Mouse (Mus musculus): ENCODE results near the gene Lrrc9. TPM values are rescaled to one million over a fixed set of nuclear protein-coding genes. Genes with fewer than 3 reads are reported as not detected.

Gene Lrrc9
- polyA plus RNA-seq, 1 experiment from 2014 or later, result 2.7 TPM

GRCm38 (mm10) chr12:72532303-72532702 lies 90.6 kb downstream of the Lrrc9 start:
- H3K4me1 ChIP-seq, result peaks cover 6% of the 10 kb centered on the region
- no peaks in the 10 kb centered on the region for H3K9me3 ChIP-seq (replicated peaks)
- no peak overlapping the region for H3K27ac ChIP-seq
- 83% methylated on average over 7 of the region's 7 CpGs for WGBS
- H3K27me3 ChIP-seq, result no peaks in the 10 kb centered on the region
- H3K36me3 ChIP-seq, result no peaks in the 10 kb centered on the region
- no peak for ATAC-seq (ENCODE audit: low FRiP score)
- H3K4me3 ChIP-seq, result no peak overlapping the region
- H3K4me2 ChIP-seq (replicated peaks), result no peak overlapping the region
- no peak overlapping the region for H3K9ac ChIP-seq

- Histone ChIP-seq H3K27me3 (no peaks in the 10 kb centered on the region), H3K4me3 (no peak overlapping the region), H3K9ac (no peak overlapping the region), H3K9me3 (replicated peaks) (no peaks in the 10 kb centered on the region), H3K27ac (no peak overlapping the region), H3K4me2 (replicated peaks) (no peak overlapping the region), H3K36me3 (no peaks in the 10 kb centered on the region), H3K4me1 (peaks cover 6% of the 10 kb centered on the region)
- 91% methylated on average over 6 of the region's 6 CpGs for WGBS
- no peak for ATAC-seq (ENCODE audit: low FRiP score)
Observed at GRCm38 (mm10) chr12:72533986-72534385, 92.3 kb downstream of the Lrrc9 start.

GRCm38 (mm10) chr12:72535599-72535998 lies 93.9 kb downstream of the Lrrc9 start:
- Histone ChIP-seq H3K27ac (peak overlapping the region; percentile 24; the same call in 1 of the 2 replicates), H3K27me3 (no peaks in the 10 kb centered on the region), H3K4me2 (replicated peaks) (peak overlapping the region; percentile 54), H3K4me3 (peak overlapping the region; percentile 59), H3K4me1 (peaks cover 6% of the 10 kb centered on the region), H3K36me3 (no peaks in the 10 kb centered on the region), H3K9ac (peak overlapping the region; percentile 66), H3K9me3 (replicated peaks) (no peaks in the 10 kb centered on the region)
- WGBS, result 41% methylated on average over 3 of the region's 3 CpGs
- ATAC-seq (ENCODE audit: low FRiP score), result no peak; the same call in 1 of the 2 replicates

GRCm38 (mm10) chr12:72536021-72536597 lies 94.4 kb downstream of the Lrrc9 start, which contains the start of gene Pcnx4:
TSS of gene Pcnx4 (plus strand) at chr12:72536383.
- H3K4me2 ChIP-seq (replicated peaks), result peak within 1 kb of the TSS; percentile 54
- peak within 1 kb of the TSS; percentile 24; the same call in 1 of the 2 replicates for H3K27ac ChIP-seq
- peak within 1 kb of the TSS; percentile 59 for H3K4me3 ChIP-seq
- no peaks in the 10 kb centered on the region for H3K36me3 ChIP-seq
- no peaks in the 10 kb centered on the region for H3K9me3 ChIP-seq (replicated peaks)
- H3K9ac ChIP-seq, result peak within 1 kb of the TSS; percentile 66
- no peaks in the 10 kb centered on the region for H3K27me3 ChIP-seq
- peaks cover 6% of the 10 kb centered on the region for H3K4me1 ChIP-seq
- peak; percentile 100 for ATAC-seq (ENCODE audit: low FRiP score)
- under 1% methylated on average over 44 of the region's 45 CpGs for WGBS

GRCm38 (mm10) chr12:72538571-72538970 lies 96.9 kb downstream of the Lrrc9 start:
- Histone ChIP-seq H3K9me3 (replicated peaks) (no peaks in the 10 kb centered on the region), H3K4me3 (no peak overlapping the region), H3K27me3 (no peaks in the 10 kb centered on the region), H3K27ac (no peak overlapping the region), H3K4me1 (peaks cover 6% of the 10 kb centered on the region), H3K9ac (no peak overlapping the region), H3K4me2 (replicated peaks) (no peak overlapping the region), H3K36me3 (peaks cover 7% of the 10 kb centered on the region)
- 88% methylated on average over 10 of the region's 10 CpGs for WGBS
- ATAC-seq (ENCODE audit: low FRiP score), result no peak

- H3K4me1 ChIP-seq, result no peaks in the 10 kb centered on the region
- 79% methylated on average over 4 of the region's 4 CpGs for WGBS
- no peak overlapping the region for H3K9ac ChIP-seq
- no peaks in the 10 kb centered on the region for H3K9me3 ChIP-seq (replicated peaks)
- no peak overlapping the region for H3K4me3 ChIP-seq
- H3K36me3 ChIP-seq, result peaks cover 5% of the 10 kb centered on the region
- no peak for ATAC-seq (ENCODE audit: low FRiP score)
- H3K27me3 ChIP-seq, result no peaks in the 10 kb centered on the region
- H3K4me2 ChIP-seq (replicated peaks), result no peak overlapping the region
- no peak overlapping the region for H3K27ac ChIP-seq
Observed at GRCm38 (mm10) chr12:72554347-72554746, 112.7 kb downstream of the Lrrc9 start.

GRCm38 (mm10) chr12:72564281-72564795 lies 122.7 kb downstream of the Lrrc9 start:
- 92% methylated on average over 4 of the region's 4 CpGs for WGBS
- Histone ChIP-seq H3K36me3 (peaks cover 3% of the 10 kb centered on the region; the same call in 1 of the 2 replicates), H3K4me1 (no peaks in the 10 kb centered on the region), H3K4me3 (no peak overlapping the region), H3K27me3 (no peaks in the 10 kb centered on the region), H3K9me3 (replicated peaks) (no peaks in the 10 kb centered on the region), H3K4me2 (replicated peaks) (no peak overlapping the region), H3K9ac (no peak overlapping the region), H3K27ac (no peak overlapping the region)
- no peak for ATAC-seq (ENCODE audit: low FRiP score)

Small RNA genes lying within 50 kb of the gene (microRNA-seq; reads per million reads assigned to microRNA genes)
- not detected for gene Gm44392

Other genes with a start within 250 kb of the Lrrc9 start
- gene Rtn1, start 32.8 kb upstream of the Lrrc9 start, polyA plus RNA-seq (2016; fragmentation: Nextera tagmentation; extraction: Ambion mirVana), result 892 and 927 TPM in 2 replicates
- gene Pcnx4, start 94.5 kb downstream of the Lrrc9 start, polyA plus RNA-seq (2016; fragmentation: Nextera tagmentation; extraction: Ambion mirVana), result 18.0 and 18.4 TPM in 2 replicates
- gene Gm4756, start 207.8 kb downstream of the Lrrc9 start, polyA plus RNA-seq (2016; fragmentation: Nextera tagmentation; extraction: Ambion mirVana), result not detected in 2 replicates
- gene Dhrs7, start 223.0 kb downstream of the Lrrc9 start, polyA plus RNA-seq (2016; fragmentation: Nextera tagmentation; extraction: Ambion mirVana), result 7.5 and 8.3 TPM in 2 replicates